In the genomic region with DNA sequence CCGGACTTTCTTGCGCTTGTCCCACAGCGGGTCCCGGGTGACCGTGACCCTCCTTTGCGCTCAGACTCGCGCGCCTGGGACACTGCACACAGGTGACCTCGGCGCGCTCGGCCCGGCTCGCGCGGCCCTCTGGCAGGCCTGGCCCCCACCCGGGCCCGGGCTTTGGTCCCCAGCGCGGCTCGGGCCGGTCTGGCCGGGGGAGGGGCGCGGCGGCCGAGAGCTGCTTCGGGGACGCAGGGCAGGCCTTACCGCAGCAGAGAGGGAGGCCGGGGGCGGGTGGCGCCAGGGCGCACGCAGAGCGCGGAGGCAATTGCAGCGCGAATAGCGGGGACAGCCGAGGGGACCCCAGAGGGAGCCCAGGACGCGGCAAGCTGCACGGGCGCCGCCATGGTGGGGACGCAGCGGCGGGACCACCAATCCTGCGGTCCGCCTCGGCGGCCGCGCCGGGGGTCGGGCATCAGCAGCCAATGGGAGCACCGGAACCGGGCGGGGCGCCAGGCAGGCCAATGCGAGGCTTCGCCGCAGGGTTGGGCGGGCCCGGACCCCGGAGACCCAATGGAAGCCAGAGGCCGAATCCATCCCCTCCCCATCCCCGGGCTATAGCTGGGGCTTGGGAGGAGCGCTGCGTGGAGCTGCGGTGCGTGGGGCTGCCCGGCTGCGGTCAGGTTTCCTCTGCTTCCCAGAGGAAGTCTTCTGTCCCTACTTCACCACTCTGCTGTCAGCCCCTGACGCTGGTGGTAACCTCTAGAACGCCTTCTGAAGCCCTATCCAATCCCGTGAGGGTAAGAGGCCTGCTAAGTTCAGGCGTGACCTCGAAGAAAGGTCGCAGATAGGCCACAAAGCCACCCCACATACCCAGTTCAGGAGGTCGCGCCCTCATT, we compare ENCODE assay signal across 7 mouse cellular contexts. TPM values are rescaled to one million over a fixed set of nuclear protein-coding genes. Genes with fewer than 3 reads are reported as not detected.
DNase-seq lines count a peak whose midpoint lies in the region; ATAC-seq lines count a peak whose summit lies in the region.

A gene (minus strand): TSS at position 430 of the 881 bp plus-strand sequence.

- DNase-seq in adrenal gland, postnatal 14 days = peak; percentile 99
- DNase-seq in embryonic facial prominence, embryonic 11.5 days (ENCODE audit: low spot score) = peak; percentile 98
- peak; percentile 100 for DNase-seq in heart, adult 11 months
- DNase-seq in kidney, adult 18-20 months = peak; percentile 96
- peak; percentile 95 for DNase-seq in limb, embryonic 11.5 days (ENCODE audit: low spot score)
- DNase-seq in midbrain, embryonic 14.5 days = peak; percentile 98
- DNase-seq in spleen, adult 18-20 months = peak; percentile 86 to 89

- no peaks in the 10 kb centered on the region for H3K27me3 ChIP-seq in embryonic facial prominence, embryonic 11.5 days (ENCODE audit: control insufficient read depth, insufficient read depth, low read length)
- H3K27me3 ChIP-seq in limb, embryonic 11.5 days (ENCODE audit: control insufficient read depth, insufficient read depth, low read length) = no peaks in the 10 kb centered on the region
- no peaks in the 10 kb centered on the region for H3K27me3 ChIP-seq in midbrain, embryonic 14.5 days (ENCODE audit: control insufficient read depth, insufficient read depth, low read length)

- no peaks in the 10 kb centered on the region for H3K9me3 ChIP-seq in embryonic facial prominence, embryonic 11.5 days (replicated peaks; ENCODE audit: control insufficient read depth, low read length)
- H3K9me3 ChIP-seq in limb, embryonic 11.5 days (ENCODE audit: control insufficient read depth, low read length) = no peaks in the 10 kb centered on the region
- H3K9me3 ChIP-seq in midbrain, embryonic 14.5 days (ENCODE audit: control insufficient read depth, low read length) = no peaks in the 10 kb centered on the region

- no peaks in the 10 kb centered on the region; the same call in 1 of the 2 replicates for H3K36me3 ChIP-seq in embryonic facial prominence, embryonic 11.5 days (replicated peaks; ENCODE audit: control insufficient read depth, insufficient read depth, low read depth, low read length)
- peaks cover 14% of the 10 kb centered on the region for H3K36me3 ChIP-seq in limb, embryonic 11.5 days (ENCODE audit: control insufficient read depth, insufficient read depth, low read length)
- H3K36me3 ChIP-seq in midbrain, embryonic 14.5 days (ENCODE audit: control insufficient read depth, insufficient read depth, low read length) = peaks cover 37% of the 10 kb centered on the region

- no peaks in the 10 kb centered on the region for H3K4me1 ChIP-seq in embryonic facial prominence, embryonic 11.5 days (ENCODE audit: control insufficient read depth, insufficient read depth, low read length)
- H3K4me1 ChIP-seq in limb, embryonic 11.5 days (ENCODE audit: control insufficient read depth, insufficient read depth, low read length) = 0 out of 2 replicates have a peak, but pooled peaks cover 2% of the 10 kb centered on the region
- H3K4me1 ChIP-seq in midbrain, embryonic 14.5 days (ENCODE audit: control insufficient read depth, insufficient read depth, low read length) = peaks cover 4% of the 10 kb centered on the region; the same call in 1 of the 2 replicates

- peak within 1 kb of the TSS; percentile 97 for H3K4me3 ChIP-seq in embryonic facial prominence, embryonic 11.5 days (ENCODE audit: low read depth, low read length)
- peak within 1 kb of the TSS; percentile 91 for H3K4me3 ChIP-seq in limb, embryonic 11.5 days (ENCODE audit: low read depth, low read length)
- peak within 1 kb of the TSS; percentile 98 for H3K4me3 ChIP-seq in midbrain, embryonic 14.5 days (replicated peaks; ENCODE audit: low read depth, low read length)

- H3K9ac ChIP-seq in embryonic facial prominence, embryonic 11.5 days (replicated peaks; ENCODE audit: low read length) = peak within 1 kb of the TSS; percentile 87
- peak within 1 kb of the TSS; percentile 84 for H3K9ac ChIP-seq in limb, embryonic 11.5 days (ENCODE audit: low read length)
- H3K9ac ChIP-seq in midbrain, embryonic 14.5 days (replicated peaks; ENCODE audit: low read length) = peak within 1 kb of the TSS; percentile 82

- H3K4me2 ChIP-seq in embryonic facial prominence, embryonic 11.5 days (ENCODE audit: low read depth, low read length) = peak within 1 kb of the TSS; percentile 78
- H3K4me2 ChIP-seq in limb, embryonic 11.5 days (ENCODE audit: low read depth, severe bottlenecking) = peak within 1 kb of the TSS; percentile 83
- H3K4me2 ChIP-seq in midbrain, embryonic 14.5 days (ENCODE audit: low read length) = peak within 1 kb of the TSS; percentile 81

- peak; percentile 99 for ATAC-seq in embryonic facial prominence, embryonic 11.5 days (replicated peaks; ENCODE audit: insufficient number of reproducible peaks, low FRiP score, low TSS enrichment, low read depth)
- ATAC-seq in limb, embryonic 11.5 days (ENCODE audit: insufficient number of reproducible peaks, low FRiP score, low TSS enrichment, low read depth) = peak; percentile 99
- peak; percentile 98 for ATAC-seq in midbrain, embryonic 14.5 days (ENCODE audit: low FRiP score, low TSS enrichment)

- under 1% methylated on average over 55 of the region's 84 CpGs for WGBS in embryonic facial prominence, embryonic 11.5 days
- WGBS in limb, embryonic 11.5 days = under 1% methylated on average over 77 of the region's 84 CpGs
- under 1% methylated on average over 84 of the region's 84 CpGs for WGBS in midbrain, embryonic 14.5 days

- peak within 1 kb of the TSS; percentile 59 for H3K27ac ChIP-seq in embryonic facial prominence, embryonic 11.5 days (replicated peaks; ENCODE audit: low read depth, low read length)
- peak within 1 kb of the TSS; percentile 80; the same call in 1 of the 2 replicates for H3K27ac ChIP-seq in limb, embryonic 11.5 days (replicated peaks; ENCODE audit: low read depth, low read length)
- H3K27ac ChIP-seq in midbrain, embryonic 14.5 days (replicated peaks; ENCODE audit: low read depth, low read length) = peak within 1 kb of the TSS; percentile 75

RNA-seq across cellular contexts. Expression of the gene that starts here (rescaled TPM):
- total RNA-seq in adrenal gland, postnatal 14 days (2021) = 28.9 and 34.1 TPM in 2 replicates
- polyA plus RNA-seq in embryonic facial prominence, embryonic 11.5 days (2014; fragmentation: Nextera tagmentation; extraction: Ambion mirVana) = 4.8 and 5.6 TPM in 2 replicates
- polyA plus RNA-seq in limb, embryonic 11.5 days (2014; fragmentation: Nextera tagmentation; extraction: Ambion mirVana) = 6.3 and 7.3 TPM in 2 replicates
- 9.3 and 20.1 TPM in 2 replicates for polyA plus RNA-seq in midbrain, embryonic 14.5 days (2014; fragmentation: Nextera tagmentation; extraction: Ambion mirVana)

Comparison
In these comparisons a context has a peak if more than half of its experiments do, and no peak if none do; other contexts are left out.
1. Peak in every context shown above with its lines: DNase-seq, ATAC-seq, H3K4me3 ChIP-seq and H3K27ac ChIP-seq.